Mouse (Mus musculus) layer of hippocampus, adult 9-11 months (tissue): ENCODE measurements around the gene Pdzrn4.
A peak's percentile ranks its signal among the peaks of the same experiment; 100 is the strongest.

Experiments used
- DNase-seq: peaks from one replicate; pipeline ENCODE4 v3.0.0; 2022

The Pdzrn4 gene

GRCm38 (mm10) chr15:92502797-92503196, 106.1 kb downstream of the Pdzrn4 start:
- no peak for DNase-seq

GRCm38 (mm10) chr15:92509372-92509771, 112.7 kb downstream of the Pdzrn4 start:
- no peak for DNase-seq

- no peak for DNase-seq
These were observed 119.0 kb downstream of the Pdzrn4 start for GRCm38 (mm10) chr15:92515651-92516050.

GRCm38 (mm10) chr15:92520677-92521225, 124.1 kb downstream of the Pdzrn4 start:
- DNase-seq, result peak; percentile 64

- DNase-seq, result no peak
These were observed 125.0 kb downstream of the Pdzrn4 start for GRCm38 (mm10) chr15:92521686-92522085.

GRCm38 (mm10) chr15:92524917-92525316, 128.2 kb downstream of the Pdzrn4 start:
- DNase-seq, result no peak

- DNase-seq, result no peak
These were observed 128.7 kb downstream of the Pdzrn4 start for GRCm38 (mm10) chr15:92525416-92525815.

- no peak for DNase-seq
These were observed 130.1 kb downstream of the Pdzrn4 start for GRCm38 (mm10) chr15:92526731-92527130.

- no peak for DNase-seq
These were observed 146.6 kb downstream of the Pdzrn4 start for GRCm38 (mm10) chr15:92543252-92543651.

- DNase-seq, result no peak
These were observed 150.7 kb downstream of the Pdzrn4 start for GRCm38 (mm10) chr15:92547294-92547911.

- DNase-seq, result no peak
These were observed 158.4 kb downstream of the Pdzrn4 start for GRCm38 (mm10) chr15:92555012-92555574.

- DNase-seq, result no peak
These were observed 159.0 kb downstream of the Pdzrn4 start for GRCm38 (mm10) chr15:92555716-92556115.

- no peak for DNase-seq
These were observed 161.9 kb downstream of the Pdzrn4 start for GRCm38 (mm10) chr15:92558592-92558991.

- DNase-seq, result no peak
These were observed 165.5 kb downstream of the Pdzrn4 start for GRCm38 (mm10) chr15:92562149-92562548.

- DNase-seq, result no peak
These were observed 166.9 kb downstream of the Pdzrn4 start for GRCm38 (mm10) chr15:92563576-92563975.

- DNase-seq, result peak; percentile 83
These were observed 174.0 kb downstream of the Pdzrn4 start for GRCm38 (mm10) chr15:92570526-92571243.

- no peak for DNase-seq
These were observed 174.5 kb downstream of the Pdzrn4 start for GRCm38 (mm10) chr15:92571244-92571539.

GRCm38 (mm10) chr15:92577476-92577875, 180.8 kb downstream of the Pdzrn4 start:
- DNase-seq, result no peak

GRCm38 (mm10) chr15:92580217-92580616, 183.5 kb downstream of the Pdzrn4 start:
- DNase-seq, result no peak

GRCm38 (mm10) chr15:92580742-92581383, 184.2 kb downstream of the Pdzrn4 start:
- no peak for DNase-seq

- DNase-seq, result no peak
These were observed 187.9 kb downstream of the Pdzrn4 start for GRCm38 (mm10) chr15:92584357-92585138.

GRCm38 (mm10) chr15:92587431-92587830, 190.8 kb downstream of the Pdzrn4 start:
- no peak for DNase-seq

- peak; percentile 42 for DNase-seq
These were observed 198.0 kb downstream of the Pdzrn4 start for GRCm38 (mm10) chr15:92594721-92595120.
